Mouse (Mus musculus): ENCODE data around the gene Spaar. TPM values are rescaled to one million over a fixed set of nuclear protein-coding genes. Genes with fewer than 3 reads are reported as not detected.

The Spaar gene
- polyA plus RNA-seq, 1 experiment, result not detected

- H3K9me3 ChIP-seq (ENCODE audit: control insufficient read depth, low read length), result no peaks in the 10 kb centered on the region
- TF ChIP-seq GATA1 (IDR thresholded peaks at IDR 0.05; ENCODE audit: low read length) (no peak), TAL1 (IDR thresholded peaks at IDR 0.05; ENCODE audit: low read length) (no peak)
- H3K27me3 ChIP-seq (ENCODE audit: control insufficient read depth), result no peaks in the 10 kb centered on the region
- no peak within 1 kb of the TSS for H3K4me3 ChIP-seq (replicated peaks)
- H3K4me1 ChIP-seq (ENCODE audit: control insufficient read depth), result peaks cover 15% of the 10 kb centered on the region
- no peaks in the 10 kb centered on the region for H3K36me3 ChIP-seq (ENCODE audit: control insufficient read depth)
These were observed 2.8 kb upstream of the Spaar start, which contains the start of gene Hrct1 for GRCm38 (mm10) chr4:43726995-43727394. Hrct1 (plus strand) TSS chr4:43727188.

DNA sequence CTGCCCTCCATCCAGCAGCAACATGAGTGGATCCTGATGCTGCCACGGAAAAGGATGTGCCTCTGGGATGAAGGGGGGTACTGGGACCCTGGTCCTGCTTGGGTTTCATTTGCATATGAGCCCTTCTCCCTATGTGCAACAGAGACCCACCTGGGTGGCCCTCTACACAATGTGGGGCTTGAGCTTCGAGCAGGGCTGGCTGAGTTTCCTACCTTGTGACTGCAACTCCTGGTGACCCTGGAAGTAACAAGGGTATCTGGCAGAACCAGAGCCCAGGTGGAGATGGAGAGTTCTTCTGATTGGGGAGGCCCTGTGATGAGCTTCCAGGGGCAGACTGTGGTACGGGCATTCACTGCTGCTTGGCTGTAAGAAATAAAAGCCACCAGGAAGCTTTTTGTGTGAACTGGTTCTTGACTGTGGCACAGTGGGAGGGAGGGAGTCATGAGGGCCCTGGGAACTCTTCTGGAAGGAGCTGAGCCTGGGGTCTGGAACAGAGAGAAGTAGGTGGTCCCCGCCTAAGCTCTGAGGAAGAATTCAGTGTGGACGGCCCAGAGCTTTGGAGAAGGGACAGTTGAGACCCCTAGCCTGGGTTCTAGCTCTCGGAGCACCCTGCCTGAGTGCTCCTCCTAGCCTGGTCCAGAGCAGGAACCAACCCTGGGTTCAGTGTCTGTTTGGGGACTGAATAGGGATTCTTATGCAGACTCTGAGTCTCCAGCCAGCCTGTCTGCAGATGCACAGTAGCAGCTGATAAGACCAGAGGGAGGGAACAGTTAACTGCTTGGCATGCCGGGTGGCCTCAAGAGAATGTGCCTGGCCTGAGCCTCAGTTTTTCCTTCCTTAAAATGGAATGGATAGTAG, 1.9 kb upstream of the Spaar start:
- Histone ChIP-seq H3K36me3 (ENCODE audit: control insufficient read depth) (no peaks in the 10 kb centered on the region), H3K27me3 (ENCODE audit: control insufficient read depth) (no peaks in the 10 kb centered on the region), H3K4me1 (ENCODE audit: control insufficient read depth) (peaks cover 15% of the 10 kb centered on the region), H3K4me3 (replicated peaks) (no peak overlapping the region), H3K9me3 (ENCODE audit: control insufficient read depth, low read length) (no peaks in the 10 kb centered on the region)
- TF ChIP-seq GATA1 (IDR thresholded peaks at IDR 0.05; ENCODE audit: low read length) (no peak), TAL1 (IDR thresholded peaks at IDR 0.05; ENCODE audit: low read length) (no peak)

GRCm38 (mm10) chr4:43728576-43728954, 1.3 kb upstream of the Spaar start:
- Histone ChIP-seq H3K36me3 (ENCODE audit: control insufficient read depth) (no peaks in the 10 kb centered on the region), H3K4me1 (ENCODE audit: control insufficient read depth) (peaks cover 15% of the 10 kb centered on the region), H3K27me3 (ENCODE audit: control insufficient read depth) (no peaks in the 10 kb centered on the region), H3K4me3 (replicated peaks) (no peak overlapping the region), H3K9me3 (ENCODE audit: control insufficient read depth, low read length) (no peaks in the 10 kb centered on the region)
- TF ChIP-seq TAL1 (IDR thresholded peaks at IDR 0.05; ENCODE audit: low read length) (no peak), GATA1 (IDR thresholded peaks at IDR 0.05; ENCODE audit: low read length) (no peak)

- Histone ChIP-seq H3K36me3 (ENCODE audit: control insufficient read depth) (no peaks in the 10 kb centered on the region), H3K27me3 (ENCODE audit: control insufficient read depth) (no peaks in the 10 kb centered on the region), H3K4me1 (ENCODE audit: control insufficient read depth) (peaks cover 15% of the 10 kb centered on the region), H3K9me3 (ENCODE audit: control insufficient read depth, low read length) (no peaks in the 10 kb centered on the region), H3K4me3 (replicated peaks) (no peak overlapping the region)
- TF ChIP-seq GATA1 (IDR thresholded peaks at IDR 0.05; ENCODE audit: low read length), result no peak
- no peak for TF ChIP-seq TAL1 (IDR thresholded peaks at IDR 0.05; ENCODE audit: low read length)
These were observed 708 bp upstream of the Spaar start for GRCm38 (mm10) chr4:43729126-43729525.

GRCm38 (mm10) chr4:43730750-43731297, 990 bp downstream of the Spaar start:
- no peak for TF ChIP-seq GATA1 (IDR thresholded peaks at IDR 0.05; ENCODE audit: low read length)
- no peak for TF ChIP-seq TAL1 (IDR thresholded peaks at IDR 0.05; ENCODE audit: low read length)
- no peaks in the 10 kb centered on the region for H3K9me3 ChIP-seq (ENCODE audit: control insufficient read depth, low read length)
- H3K27me3 ChIP-seq (ENCODE audit: control insufficient read depth), result no peaks in the 10 kb centered on the region
- no peaks in the 10 kb centered on the region for H3K36me3 ChIP-seq (ENCODE audit: control insufficient read depth)
- H3K4me1 ChIP-seq (ENCODE audit: control insufficient read depth), result peaks cover 15% of the 10 kb centered on the region
- H3K4me3 ChIP-seq (replicated peaks), result no peak overlapping the region

GRCm38 (mm10) chr4:43732171-43732570, 2.3 kb downstream of the Spaar start:
- TF ChIP-seq TAL1 (IDR thresholded peaks at IDR 0.05; ENCODE audit: low read length), result no peak
- TF ChIP-seq GATA1 (IDR thresholded peaks at IDR 0.05; ENCODE audit: low read length), result no peak
- Histone ChIP-seq H3K4me3 (replicated peaks) (no peak overlapping the region), H3K27me3 (ENCODE audit: control insufficient read depth) (no peaks in the 10 kb centered on the region), H3K9me3 (ENCODE audit: control insufficient read depth, low read length) (no peaks in the 10 kb centered on the region), H3K4me1 (ENCODE audit: control insufficient read depth) (peaks cover 15% of the 10 kb centered on the region), H3K36me3 (ENCODE audit: control insufficient read depth) (no peaks in the 10 kb centered on the region)

- TF ChIP-seq TAL1 (IDR thresholded peaks at IDR 0.05; ENCODE audit: low read length) (no peak), GATA1 (IDR thresholded peaks at IDR 0.05; ENCODE audit: low read length) (no peak)
- no peaks in the 10 kb centered on the region for H3K9me3 ChIP-seq (ENCODE audit: control insufficient read depth, low read length)
- no peaks in the 10 kb centered on the region for H3K36me3 ChIP-seq (ENCODE audit: control insufficient read depth)
- H3K4me3 ChIP-seq (replicated peaks), result no peak overlapping the region
- no peaks in the 10 kb centered on the region for H3K27me3 ChIP-seq (ENCODE audit: control insufficient read depth)
- H3K4me1 ChIP-seq (ENCODE audit: control insufficient read depth), result peaks cover 13% of the 10 kb centered on the region
These were observed 3.4 kb downstream of the Spaar start for GRCm38 (mm10) chr4:43733186-43733585.

- Histone ChIP-seq H3K4me1 (ENCODE audit: control insufficient read depth) (no peaks in the 10 kb centered on the region), H3K27me3 (ENCODE audit: control insufficient read depth) (no peaks in the 10 kb centered on the region), H3K9me3 (ENCODE audit: control insufficient read depth, low read length) (no peaks in the 10 kb centered on the region), H3K36me3 (ENCODE audit: control insufficient read depth) (no peaks in the 10 kb centered on the region), H3K4me3 (replicated peaks) (no peak overlapping the region)
- TF ChIP-seq TAL1 (IDR thresholded peaks at IDR 0.05; ENCODE audit: low read length) (no peak), GATA1 (IDR thresholded peaks at IDR 0.05; ENCODE audit: low read length) (no peak)
These were observed 7.3 kb downstream of the Spaar start for GRCm38 (mm10) chr4:43737144-43737543.

DNA sequence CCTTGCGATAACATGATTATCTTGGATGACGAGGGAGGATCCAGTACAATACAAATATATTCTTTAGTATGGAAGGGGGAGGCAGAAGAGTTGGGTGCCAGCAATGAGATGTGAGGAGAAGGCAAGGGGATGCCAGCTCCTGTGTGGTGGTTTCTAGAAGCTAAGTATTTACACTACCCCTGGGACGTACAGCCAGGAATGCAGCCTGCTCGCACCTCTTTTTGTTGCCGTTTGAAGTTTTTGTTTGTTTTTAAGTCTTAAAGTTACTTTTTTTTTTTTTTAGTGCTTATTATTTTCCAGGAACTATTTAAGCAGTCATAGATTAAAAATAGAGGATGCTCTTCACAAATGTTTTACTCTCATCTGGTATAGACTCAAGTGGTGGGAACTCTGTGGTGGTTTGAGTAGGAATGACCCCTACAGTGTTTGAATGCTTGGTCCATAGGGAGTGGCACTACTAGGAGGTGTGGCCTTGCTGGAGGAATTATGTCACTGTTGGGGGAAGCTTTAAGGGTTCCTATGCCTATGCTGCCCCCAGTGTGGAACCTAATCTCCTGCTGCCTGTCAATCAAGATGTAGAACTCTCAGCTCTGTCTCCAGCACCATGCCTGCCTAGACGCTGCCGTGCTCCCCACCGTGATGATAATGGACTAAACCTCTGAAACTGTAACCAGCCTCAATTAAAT, 9.3 kb downstream of the Spaar start:
- no peaks in the 10 kb centered on the region for H3K4me1 ChIP-seq (ENCODE audit: control insufficient read depth)
- no peaks in the 10 kb centered on the region for H3K27me3 ChIP-seq (ENCODE audit: control insufficient read depth)
- TF ChIP-seq GATA1 (IDR thresholded peaks at IDR 0.05; ENCODE audit: low read length) (no peak), TAL1 (IDR thresholded peaks at IDR 0.05; ENCODE audit: low read length) (no peak)
- H3K9me3 ChIP-seq (ENCODE audit: control insufficient read depth, low read length), result no peaks in the 10 kb centered on the region
- H3K4me3 ChIP-seq (replicated peaks), result no peak overlapping the region
- no peaks in the 10 kb centered on the region for H3K36me3 ChIP-seq (ENCODE audit: control insufficient read depth)
